Mouse (Mus musculus) layer of hippocampus, adult 11-12 months (tissue): Measurements from ENCODE around the gene Dad1.

Experiments
- DNase-seq: peaks from one replicate; pipeline ENCODE4 v3.0.0; 2022; ENCODE audit warnings: low spot score

Gene Dad1

DNA sequence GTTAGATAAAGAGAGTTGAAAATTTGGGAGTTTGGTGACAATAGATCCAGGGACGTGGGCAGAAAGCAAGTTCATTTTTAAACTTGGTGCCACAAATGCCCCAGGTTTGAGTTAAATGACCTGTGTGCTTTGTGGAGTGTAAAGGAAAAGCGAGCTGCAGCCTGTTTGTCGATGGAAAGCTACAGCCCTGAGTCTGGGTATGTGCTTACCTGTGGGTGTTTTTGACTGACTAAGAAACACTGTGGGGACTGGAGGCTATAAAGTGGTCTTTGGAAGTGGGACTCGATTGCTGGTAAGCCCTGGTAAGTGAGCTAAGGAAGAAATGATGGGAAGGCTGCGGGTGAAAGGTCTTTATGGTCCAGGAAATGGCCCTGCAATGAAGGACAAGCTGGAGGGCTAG lies 47.6 kb downstream of the Dad1 start:
- no peak for DNase-seq

DNA sequence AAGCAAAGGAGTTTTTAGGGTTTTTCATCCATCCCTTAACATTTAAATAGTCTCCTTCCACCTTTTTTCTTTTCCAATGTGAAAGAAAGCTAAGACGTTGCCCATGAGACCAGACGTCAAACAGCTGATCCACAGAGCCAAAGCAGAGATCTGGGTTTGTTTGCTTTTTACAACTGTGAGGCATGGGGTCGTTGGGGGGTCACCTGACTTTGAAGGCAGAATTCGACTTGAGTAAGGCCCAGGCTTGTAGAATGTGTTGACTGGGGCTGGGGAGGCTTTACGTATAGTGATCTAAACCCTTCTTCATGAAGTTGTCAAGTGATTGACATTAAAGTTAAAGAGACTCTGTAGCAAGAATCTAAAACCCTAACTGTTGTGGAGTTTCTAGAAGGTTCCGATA lies 48.0 kb downstream of the Dad1 start:
- DNase-seq = no peak

DNA sequence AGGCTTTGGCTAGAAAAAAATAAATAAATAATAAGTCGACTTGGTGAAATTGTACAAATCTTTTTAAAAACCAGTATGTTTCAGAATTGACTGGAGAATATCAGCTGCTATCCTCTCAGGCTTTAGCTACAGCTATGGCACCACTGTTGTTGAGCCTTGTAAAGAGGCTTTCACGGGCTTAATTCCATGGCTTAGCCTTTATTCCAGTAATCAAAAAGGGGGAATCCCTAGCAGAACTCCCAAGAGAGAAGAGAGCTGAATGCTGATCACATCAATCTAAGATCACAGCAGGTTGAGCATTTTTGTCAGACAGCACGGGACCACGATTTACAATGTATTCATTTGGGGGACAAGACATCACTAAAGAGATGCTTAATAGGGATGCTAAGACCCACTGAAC lies 49.1 kb downstream of the Dad1 start:
- DNase-seq = no peak

DNA sequence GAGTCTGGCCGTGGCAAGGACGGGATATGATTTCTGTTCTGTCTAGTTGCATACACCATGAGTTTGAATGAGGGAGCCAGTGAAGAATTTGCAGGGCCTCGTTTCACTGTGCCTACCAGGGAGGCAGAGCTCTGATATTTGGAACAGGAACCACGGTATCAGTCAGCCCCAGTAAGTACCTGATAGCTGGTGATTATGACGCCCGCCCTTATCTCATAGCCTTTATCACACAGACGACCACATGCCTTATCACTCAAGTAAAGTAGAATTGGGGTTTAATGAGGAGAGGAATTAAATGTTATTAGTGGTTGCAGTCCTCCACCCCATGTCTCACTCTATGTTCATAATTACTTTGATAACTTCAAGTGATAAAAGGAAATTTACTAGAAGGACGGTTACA lies 49.6 kb downstream of the Dad1 start:
- DNase-seq = no peak

DNA sequence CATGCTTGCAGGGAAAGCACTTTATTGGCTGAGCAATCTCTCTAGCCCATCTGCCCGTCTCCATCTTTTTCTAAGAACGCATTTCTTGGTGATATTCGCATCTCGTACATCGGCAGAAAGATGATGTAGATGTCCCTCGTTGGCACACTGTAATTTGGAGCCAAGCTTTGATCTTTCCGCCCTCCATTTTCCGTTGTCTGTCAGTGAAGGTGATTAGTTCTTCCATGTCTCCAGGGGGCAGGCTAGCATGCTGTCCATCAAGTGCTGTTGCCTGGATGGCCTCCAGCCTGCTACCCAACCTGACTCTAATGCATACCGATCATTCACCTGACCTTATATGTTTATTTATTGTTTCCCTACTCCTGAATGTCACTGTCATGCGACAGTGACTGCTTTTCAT lies 50.1 kb downstream of the Dad1 start:
- DNase-seq = no peak

DNA sequence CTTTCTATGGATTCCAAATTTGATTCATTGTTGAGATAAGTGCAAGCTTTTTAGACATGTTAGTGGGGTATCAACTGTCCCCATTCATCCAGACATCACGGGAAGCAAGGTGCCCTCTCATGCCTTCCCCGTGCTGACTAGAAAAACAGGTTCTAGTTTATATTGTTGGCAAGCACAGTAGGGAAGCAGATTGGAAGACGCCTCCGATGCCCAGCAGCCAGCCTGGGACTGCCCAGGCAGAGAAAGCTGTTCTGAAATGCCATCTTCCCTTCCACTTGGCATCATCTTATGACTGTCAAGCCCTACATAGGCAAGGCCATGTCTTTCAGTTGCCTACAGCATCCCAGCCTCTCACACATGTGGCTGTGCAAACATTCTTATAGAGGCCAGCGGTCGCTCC lies 50.7 kb downstream of the Dad1 start:
- DNase-seq = no peak

DNA sequence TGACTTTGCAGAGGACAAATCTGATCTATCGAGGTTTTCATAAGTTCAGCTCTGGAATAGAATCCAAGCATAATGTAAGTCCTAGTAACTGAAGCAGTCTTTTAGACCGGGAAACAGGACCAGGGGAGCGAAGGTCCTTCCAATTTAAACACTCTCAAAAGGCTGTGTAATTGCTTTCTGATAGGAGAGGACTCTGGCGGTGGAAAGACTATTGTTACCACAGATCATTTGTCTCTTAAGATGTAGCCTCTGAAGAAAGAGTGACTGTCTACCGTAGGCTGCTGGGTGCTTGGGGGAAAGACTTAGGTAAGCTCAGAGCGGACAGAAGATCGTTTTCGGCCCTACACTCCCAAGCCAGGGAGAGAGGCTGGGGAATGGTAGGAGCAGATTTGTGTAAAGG lies 53.5 kb downstream of the Dad1 start:
- no peak for DNase-seq

DNA sequence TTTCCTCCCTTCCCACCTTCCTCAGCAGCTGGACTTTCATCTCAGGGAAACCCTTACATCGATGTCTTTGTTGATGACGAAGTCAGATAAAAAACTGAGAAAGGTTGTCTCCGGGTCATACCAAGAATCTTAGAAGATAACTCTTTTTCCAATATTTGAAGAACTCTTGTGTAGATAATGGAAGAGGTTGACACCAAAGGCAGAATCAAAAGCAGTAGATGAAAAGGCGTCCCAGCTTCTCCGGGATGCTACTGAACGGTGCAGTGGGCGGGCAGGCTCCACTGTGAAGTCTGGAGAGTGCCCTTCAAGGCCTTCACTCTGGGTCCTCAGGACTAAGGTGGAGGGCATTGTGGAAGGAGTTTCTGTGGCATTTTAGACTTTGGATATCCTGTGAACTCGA lies 54.2 kb downstream of the Dad1 start:
- no peak for DNase-seq

DNA sequence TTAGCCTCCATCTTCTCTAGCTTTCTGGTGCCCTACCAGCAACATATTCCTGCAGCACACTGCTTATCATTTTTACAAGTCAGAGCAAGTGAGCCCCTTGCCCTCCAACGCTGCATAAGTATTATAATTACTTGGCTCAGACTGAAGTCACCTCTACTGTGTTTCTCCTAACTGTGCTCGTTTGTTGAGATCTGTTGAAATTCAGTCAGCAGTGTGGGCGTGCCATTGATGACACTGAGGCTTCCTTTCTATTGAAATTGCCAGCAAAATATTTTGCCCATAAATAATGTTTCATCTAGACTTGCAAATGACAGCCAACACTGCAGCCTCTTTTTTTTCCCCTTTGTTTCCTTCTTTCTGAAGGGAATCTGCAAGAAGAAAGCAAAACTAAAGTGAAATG lies 56.2 kb downstream of the Dad1 start:
- no peak for DNase-seq

DNA sequence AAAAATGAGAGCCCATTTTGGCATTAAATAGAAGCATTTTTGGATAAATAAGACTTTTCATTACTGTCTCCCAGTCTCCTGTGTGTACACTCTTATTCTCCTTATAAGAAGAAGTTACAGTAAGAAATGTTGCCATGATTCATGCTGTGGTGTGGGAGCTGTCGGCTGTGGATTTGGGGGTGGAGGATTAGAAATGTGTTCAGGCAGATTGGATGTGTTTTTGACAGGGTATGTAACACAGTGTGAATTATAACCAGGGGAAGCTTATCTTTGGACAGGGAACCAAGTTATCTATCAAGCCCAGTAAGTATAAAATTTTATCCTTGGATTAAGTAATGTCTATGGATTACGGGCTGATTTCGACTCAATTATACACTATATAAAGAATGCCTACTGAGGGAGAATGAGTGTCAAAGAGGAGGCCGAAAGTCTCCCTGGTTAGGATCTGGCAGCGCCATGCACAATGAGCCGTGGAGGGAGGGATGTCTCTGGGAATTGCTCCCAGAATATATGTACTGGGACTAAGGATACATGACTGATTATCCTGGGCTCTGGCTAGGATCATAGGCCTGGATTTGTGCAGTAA lies 58.0 kb downstream of the Dad1 start:
- peak; percentile 11 for DNase-seq

DNA sequence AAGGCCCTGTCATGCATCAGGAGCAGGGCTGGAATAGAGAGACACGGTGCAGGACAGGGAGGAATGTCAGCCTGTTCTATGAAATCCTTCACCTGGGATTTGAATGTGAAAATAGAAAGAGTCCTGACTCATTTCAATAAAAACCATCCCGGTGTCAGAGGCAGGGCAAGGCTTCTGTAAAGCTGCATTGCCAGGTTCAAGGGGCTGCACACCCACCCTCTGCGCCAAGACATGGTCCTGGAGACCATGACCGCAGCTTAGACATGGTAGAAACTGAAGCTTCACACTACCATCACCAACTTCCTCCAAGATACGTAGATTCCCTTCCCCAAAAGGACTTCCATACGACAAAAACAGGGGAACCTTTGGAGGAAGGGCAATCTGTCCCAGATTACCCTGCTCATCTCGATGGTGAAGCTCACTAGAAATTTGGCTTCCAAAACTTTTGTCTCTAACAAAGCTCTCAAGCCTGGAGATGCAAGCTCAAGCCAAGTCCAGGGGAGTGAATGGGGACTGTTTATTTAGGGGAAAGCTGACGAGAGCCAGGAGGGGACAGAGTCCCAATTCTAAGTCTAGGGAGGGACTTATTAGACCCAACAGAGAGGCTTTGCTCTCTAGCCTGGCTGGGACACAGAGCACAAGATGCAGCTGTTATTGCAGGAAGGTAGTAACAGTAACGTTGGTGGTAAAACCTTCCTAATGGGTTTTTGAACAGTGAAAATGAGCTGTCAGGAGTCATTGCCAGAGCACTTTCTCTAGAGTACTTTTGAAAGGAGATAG lies 60.4 kb downstream of the Dad1 start:
- no peak for DNase-seq

DNA sequence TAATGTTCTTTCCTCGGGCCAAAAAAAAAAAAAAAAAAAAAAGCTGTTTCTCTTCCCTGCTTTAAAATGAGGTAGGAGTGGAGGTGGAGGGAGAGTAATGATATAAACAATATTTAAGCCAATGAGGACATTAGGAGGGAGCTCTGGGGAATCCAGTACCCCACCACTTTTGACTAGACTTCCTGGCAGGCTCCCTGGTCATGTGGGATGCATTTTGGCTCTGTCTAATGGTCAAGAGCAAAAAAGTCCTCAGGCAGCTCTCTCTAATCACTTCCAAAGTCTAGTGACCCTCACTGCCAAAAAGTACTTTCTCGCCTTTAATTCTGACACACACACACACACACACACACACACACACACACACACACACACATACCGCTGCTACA lies 61.4 kb downstream of the Dad1 start:
- peak; percentile 25 for DNase-seq

DNA sequence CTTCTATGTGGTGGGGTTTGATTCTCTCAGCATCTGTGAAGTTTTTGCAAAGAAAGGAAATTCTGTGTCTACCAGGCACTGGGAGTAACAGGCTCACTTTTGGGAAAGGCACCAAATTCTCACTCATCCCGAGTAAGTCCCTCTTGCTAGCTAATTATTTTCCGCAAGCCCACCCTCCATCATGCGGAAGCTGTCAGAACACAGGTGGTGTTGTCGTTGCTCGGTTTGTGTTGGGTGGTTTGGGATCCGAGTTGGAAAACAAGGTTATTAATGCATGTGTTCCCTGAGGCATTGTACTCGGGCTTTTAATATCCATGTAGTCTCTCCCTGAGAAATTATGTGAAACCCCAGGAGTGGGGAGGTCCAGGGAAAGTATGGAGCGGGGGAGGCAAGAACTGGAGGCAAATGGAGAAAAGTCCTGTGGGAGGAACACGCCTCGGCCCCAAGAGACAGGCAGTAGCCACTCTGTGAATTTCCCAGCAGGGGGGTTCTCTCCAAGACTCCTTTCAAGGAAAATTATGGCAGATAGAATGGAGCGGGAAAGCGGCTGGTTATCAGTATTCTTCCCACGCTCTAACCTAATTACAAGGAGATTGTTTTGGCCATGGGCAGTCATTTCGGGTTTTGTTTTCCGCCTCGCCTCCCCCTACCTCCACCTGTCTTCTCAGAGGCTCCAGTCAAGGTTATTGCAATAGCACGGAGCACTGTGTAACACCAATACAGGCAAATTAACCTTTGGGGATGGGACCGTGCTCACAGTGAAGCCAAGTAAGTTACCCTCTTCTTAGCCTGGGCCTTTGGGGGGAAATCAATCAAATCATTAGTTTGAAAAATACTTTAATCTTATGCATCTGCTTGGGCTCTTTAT lies 62.1 kb downstream of the Dad1 start:
- DNase-seq = peak; percentile 36

DNA sequence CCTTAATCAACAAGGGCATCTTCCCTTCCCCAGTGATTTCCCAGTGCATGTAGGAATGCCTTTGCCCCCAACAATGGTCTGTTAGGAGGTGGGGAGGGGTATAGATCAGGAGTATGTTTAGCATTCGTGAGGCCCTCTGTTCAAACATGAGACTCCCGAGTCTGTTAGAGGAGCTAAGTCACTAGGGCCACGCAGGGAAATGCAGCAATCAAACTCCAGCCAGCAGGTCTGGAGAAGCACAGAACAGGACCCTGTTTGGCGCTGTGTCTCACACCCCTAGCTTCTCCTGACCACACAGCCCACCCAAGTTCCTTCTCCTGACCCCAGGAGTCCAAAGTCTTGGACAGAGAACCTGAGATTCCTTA lies 62.9 kb downstream of the Dad1 start:
- no peak for DNase-seq

DNA sequence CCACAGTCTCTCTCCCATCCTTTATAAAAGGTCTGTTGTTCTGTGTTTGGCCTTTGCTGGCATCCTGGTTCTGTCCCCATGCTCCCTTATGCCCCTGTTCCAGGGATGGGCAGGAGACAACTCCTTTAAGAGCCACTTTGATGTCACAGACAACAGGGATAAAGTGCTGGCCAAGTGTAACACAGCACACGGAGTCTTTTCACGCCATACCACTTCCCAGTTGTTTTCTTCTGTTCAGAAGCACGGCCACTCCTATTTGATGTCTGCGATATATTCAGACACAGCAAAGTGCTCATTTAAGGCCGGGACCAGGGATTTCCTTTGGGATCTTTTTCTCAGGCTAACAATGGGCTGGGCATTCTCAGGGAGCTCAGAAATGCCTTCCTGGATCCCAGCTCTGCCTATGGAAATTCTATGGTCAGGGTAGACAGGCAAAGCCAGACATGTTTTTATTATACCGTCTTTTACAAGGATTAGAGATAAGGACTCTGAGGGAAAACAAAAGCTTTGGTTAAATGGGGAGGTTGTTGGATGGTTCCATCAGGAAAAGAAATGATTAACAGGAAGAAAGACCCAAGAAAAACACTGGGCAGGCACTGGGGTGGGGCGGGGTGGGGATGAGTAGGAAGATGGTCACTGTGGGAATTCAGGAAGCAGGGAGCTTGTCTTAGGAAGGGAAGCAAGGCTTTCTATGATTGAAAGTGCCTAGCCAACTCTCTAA lies 63.4 kb downstream of the Dad1 start:
- DNase-seq = no peak

DNA sequence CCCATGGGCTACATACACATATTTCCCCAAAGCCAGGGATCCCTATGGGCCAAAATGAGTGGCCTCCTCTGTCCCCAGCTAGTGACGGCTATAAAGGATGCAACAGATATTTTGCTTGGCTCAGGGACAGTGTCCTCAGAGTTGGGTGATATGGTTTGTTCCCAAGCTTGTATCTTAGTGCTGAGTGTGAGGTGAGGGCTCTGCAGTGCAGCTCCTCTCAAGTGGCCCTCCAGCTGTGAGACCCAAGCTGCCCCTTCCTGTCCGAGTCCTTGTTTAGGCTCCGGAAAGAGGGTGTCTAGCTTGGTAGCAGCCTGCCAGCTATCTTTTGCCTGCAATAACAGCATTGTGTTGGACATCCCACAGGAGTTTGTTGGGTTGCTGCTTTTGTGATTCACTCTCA lies 64.6 kb downstream of the Dad1 start:
- DNase-seq = no peak

DNA sequence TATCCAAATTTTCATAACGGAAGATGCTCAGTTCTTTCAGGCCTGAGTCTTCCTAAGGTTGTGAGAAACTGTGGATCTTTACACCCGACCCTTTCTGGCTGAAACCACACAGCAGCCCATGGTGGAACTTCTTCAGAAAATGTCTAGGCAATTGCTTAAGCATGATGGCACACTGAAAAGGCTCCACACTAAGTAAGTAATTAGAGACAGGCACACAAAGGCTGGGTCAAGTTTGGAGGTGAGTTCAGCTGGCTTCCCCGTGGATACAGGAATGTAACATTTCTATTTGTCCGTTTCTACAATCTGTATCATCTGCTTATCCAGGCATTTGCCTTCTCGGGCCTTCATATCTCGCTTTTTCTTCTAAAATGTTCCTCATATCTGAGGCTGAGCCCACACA lies 66.7 kb downstream of the Dad1 start:
- DNase-seq = no peak
